Comparison of ENCODE assay signal across 22 mouse cellular contexts in genomic region chr8:45469006-45469405, GRCm38 (mm10). TPM values are rescaled to one million over a fixed set of nuclear protein-coding genes. Genes with fewer than 3 reads are reported as not detected.
DNase-seq lines count a peak whose midpoint lies in the region; ATAC-seq and TF ChIP-seq lines count a peak whose summit lies in the region.
"Had no signal": no experiment of that assay in that cellular context is flagged by ENCODE, and none has a peak within 500 bp of the region (broad histone marks: within the 10 kb centered on the region; RNA-seq: fewer than 3 reads in every experiment).

No protein-coding gene starts in this region.

- no peaks in the 10 kb centered on the region for H3K9me3 ChIP-seq in embryonic facial prominence, embryonic 14.5 days (ENCODE audit: control insufficient read depth, low read length)
- H3K9me3 ChIP-seq in embryonic facial prominence, embryonic 10.5 days, result no peaks in the 10 kb centered on the region
- no peaks in the 10 kb centered on the region for H3K9me3 ChIP-seq in forebrain, embryonic 14.5 days (replicated peaks; ENCODE audit: control insufficient read depth, low read length)
- no peaks in the 10 kb centered on the region for H3K9me3 ChIP-seq in forebrain, embryonic 10.5 days
- no peaks in the 10 kb centered on the region for H3K9me3 ChIP-seq in hindbrain, postnatal 0 days (ENCODE audit: low read length)
- no peaks in the 10 kb centered on the region for H3K9me3 ChIP-seq in hindbrain, embryonic 10.5 days
- H3K9me3 ChIP-seq: embryonic facial prominence, embryonic 13.5 days; heart, embryonic 10.5 days; heart, embryonic 13.5 days; hindbrain, embryonic 12.5 days; hindbrain, embryonic 15.5 days had no signal

- no peak overlapping the region for H3K4me2 ChIP-seq in embryonic facial prominence, embryonic 14.5 days (ENCODE audit: low read depth, low read length)
- H3K4me2 ChIP-seq in forebrain, embryonic 14.5 days (ENCODE audit: low read length), result no peak overlapping the region
- no peak overlapping the region for H3K4me2 ChIP-seq in hindbrain, postnatal 0 days (ENCODE audit: low read depth, low read length)
- H3K4me2 ChIP-seq: embryonic facial prominence, embryonic 13.5 days; heart, embryonic 13.5 days; hindbrain, embryonic 12.5 days; hindbrain, embryonic 15.5 days had no signal

- DNase-seq in embryonic facial prominence, embryonic 14.5 days (ENCODE audit: low spot score), result peak; percentile 6
- DNase-seq in embryonic facial prominence, embryonic 10.5 days (ENCODE audit: low spot score), result no peak
- peak; percentile 39 for DNase-seq in forebrain, embryonic 14.5 days (ENCODE audit: low spot score)
- DNase-seq in forebrain, embryonic 10.5 days (ENCODE audit: extremely low spot score, low spot score), result no peak
- DNase-seq in hindbrain, postnatal 0 days (ENCODE audit: low spot score), result peak; percentile 53
- DNase-seq in hindbrain, embryonic 10.5 days (ENCODE audit: low spot score), result no peak
- peak; percentile 17 for DNase-seq in Muller cell, postnatal 12 days (ENCODE audit: inconsistent ontology term)
- no peak for DNase-seq in urinary bladder, postnatal 25 days (ENCODE audit: low spot score)
- DNase-seq: cerebellum, adult 11 months; cerebellum, adult 9-11 months; gastrocnemius, postnatal 10 days; gastrocnemius, postnatal 36 days had no signal

- H3K27me3 ChIP-seq in embryonic facial prominence, embryonic 14.5 days (replicated peaks; ENCODE audit: control insufficient read depth, insufficient read depth, low read length), result no peaks in the 10 kb centered on the region
- no peaks in the 10 kb centered on the region for H3K27me3 ChIP-seq in embryonic facial prominence, embryonic 10.5 days (replicated peaks; ENCODE audit: low read depth, poor library complexity, severe bottlenecking)
- H3K27me3 ChIP-seq in forebrain, embryonic 14.5 days (replicated peaks; ENCODE audit: control insufficient read depth, insufficient read depth, low read length), result no peaks in the 10 kb centered on the region
- no peaks in the 10 kb centered on the region for H3K27me3 ChIP-seq in forebrain, embryonic 10.5 days (ENCODE audit: poor library complexity, severe bottlenecking)
- no peaks in the 10 kb centered on the region for H3K27me3 ChIP-seq in hindbrain, postnatal 0 days (ENCODE audit: insufficient read depth, low read length)
- no peaks in the 10 kb centered on the region for H3K27me3 ChIP-seq in hindbrain, embryonic 10.5 days (ENCODE audit: insufficient read depth, poor library complexity, severe bottlenecking)
- H3K27me3 ChIP-seq: embryonic facial prominence, embryonic 13.5 days; heart, embryonic 13.5 days; hindbrain, embryonic 12.5 days; hindbrain, embryonic 15.5 days; Patski had no signal

- WGBS in embryonic facial prominence, embryonic 14.5 days, result 78% methylated on average over 2 of the region's 2 CpGs
- 84% methylated on average over 2 of the region's 2 CpGs for WGBS in embryonic facial prominence, embryonic 10.5 days
- WGBS in forebrain, embryonic 14.5 days, result 24% methylated on average over 2 of the region's 2 CpGs
- 75% methylated on average over 2 of the region's 2 CpGs for WGBS in forebrain, embryonic 10.5 days
- 61% methylated on average over 2 of the region's 2 CpGs for WGBS in hindbrain, postnatal 0 days
- 82% methylated on average over 2 of the region's 2 CpGs for WGBS in hindbrain, embryonic 10.5 days

- no peak for TF ChIP-seq CTCF in hindbrain, postnatal 0 days (IDR thresholded peaks at IDR 0.05; ENCODE audit: low read depth)

- ATAC-seq in embryonic facial prominence, embryonic 14.5 days (ENCODE audit: low read depth), result peak; percentile 75; the same call in 1 of the 2 replicates
- peak; percentile 16; the same call in 1 of the 2 replicates for ATAC-seq in forebrain, embryonic 14.5 days
- ATAC-seq in hindbrain, postnatal 0 days, result peak; percentile 49; the same call in 1 of the 2 replicates
- ATAC-seq: inflammation-experienced regulatory T-cells, adult 6 months; intestine, embryonic 16.5 days; Patski had no signal

- H3K4me3 ChIP-seq in embryonic facial prominence, embryonic 14.5 days (ENCODE audit: low read depth, low read length), result no peak overlapping the region
- no peak overlapping the region for H3K4me3 ChIP-seq in embryonic facial prominence, embryonic 10.5 days
- no peak overlapping the region for H3K4me3 ChIP-seq in forebrain, embryonic 14.5 days (ENCODE audit: low read depth, low read length)
- H3K4me3 ChIP-seq in forebrain, embryonic 10.5 days, result no peak overlapping the region
- H3K4me3 ChIP-seq in hindbrain, postnatal 0 days (ENCODE audit: low read length), result no peak overlapping the region
- H3K4me3 ChIP-seq in hindbrain, embryonic 10.5 days, result no peak overlapping the region
- H3K4me3 ChIP-seq: embryonic facial prominence, embryonic 13.5 days; heart, adult 2 months; heart, embryonic 10.5 days; heart, embryonic 13.5 days; hindbrain, embryonic 12.5 days; hindbrain, embryonic 15.5 days had no signal

- H3K36me3 ChIP-seq in embryonic facial prominence, embryonic 14.5 days (ENCODE audit: control insufficient read depth, insufficient read depth, low read length), result no peaks in the 10 kb centered on the region
- no peaks in the 10 kb centered on the region for H3K36me3 ChIP-seq in embryonic facial prominence, embryonic 10.5 days (replicated peaks)
- no peaks in the 10 kb centered on the region for H3K36me3 ChIP-seq in forebrain, embryonic 14.5 days (ENCODE audit: control insufficient read depth, insufficient read depth, low read length)
- H3K36me3 ChIP-seq in forebrain, embryonic 10.5 days (replicated peaks), result no peaks in the 10 kb centered on the region
- H3K36me3 ChIP-seq in hindbrain, postnatal 0 days (ENCODE audit: insufficient read depth, low read length), result no peaks in the 10 kb centered on the region
- no peaks in the 10 kb centered on the region for H3K36me3 ChIP-seq in hindbrain, embryonic 10.5 days
- H3K36me3 ChIP-seq: embryonic facial prominence, embryonic 13.5 days; heart, embryonic 10.5 days; heart, embryonic 13.5 days; hindbrain, embryonic 12.5 days; hindbrain, embryonic 15.5 days had no signal

- H3K27ac ChIP-seq in embryonic facial prominence, embryonic 14.5 days (replicated peaks; ENCODE audit: low read depth, low read length), result no peak overlapping the region
- H3K27ac ChIP-seq in embryonic facial prominence, embryonic 10.5 days (replicated peaks), result no peak overlapping the region
- no peak overlapping the region for H3K27ac ChIP-seq in forebrain, embryonic 14.5 days (ENCODE audit: low read depth, low read length)
- H3K27ac ChIP-seq in forebrain, embryonic 10.5 days, result no peak overlapping the region
- no peak overlapping the region for H3K27ac ChIP-seq in hindbrain, postnatal 0 days
- H3K27ac ChIP-seq in hindbrain, embryonic 10.5 days, result no peak overlapping the region
- H3K27ac ChIP-seq: embryonic facial prominence, embryonic 13.5 days; heart, embryonic 10.5 days; heart, embryonic 13.5 days; hindbrain, embryonic 12.5 days; hindbrain, embryonic 15.5 days had no signal

- H3K9ac ChIP-seq in embryonic facial prominence, embryonic 14.5 days (ENCODE audit: low read depth, low read length), result no peak overlapping the region
- no peak overlapping the region for H3K9ac ChIP-seq in forebrain, embryonic 14.5 days (ENCODE audit: low read length)
- no peak overlapping the region for H3K9ac ChIP-seq in hindbrain, postnatal 0 days (replicated peaks; ENCODE audit: low read length)
- H3K9ac ChIP-seq: embryonic facial prominence, embryonic 13.5 days; heart, embryonic 13.5 days; hindbrain, embryonic 12.5 days; hindbrain, embryonic 15.5 days had no signal

- H3K4me1 ChIP-seq in embryonic facial prominence, embryonic 14.5 days (ENCODE audit: control insufficient read depth, insufficient read depth, low read length), result no peaks in the 10 kb centered on the region; the same call in 1 of the 2 replicates
- H3K4me1 ChIP-seq in embryonic facial prominence, embryonic 10.5 days, result no peaks in the 10 kb centered on the region
- H3K4me1 ChIP-seq in forebrain, embryonic 14.5 days (ENCODE audit: control insufficient read depth, insufficient read depth, low read length), result peaks cover 2% of the 10 kb centered on the region; the same call in 1 of the 2 replicates
- H3K4me1 ChIP-seq in forebrain, embryonic 10.5 days, result peaks cover 14% of the 10 kb centered on the region; the same call in 1 of the 2 replicates
- H3K4me1 ChIP-seq in hindbrain, postnatal 0 days (ENCODE audit: insufficient read depth, low read length), result no peaks in the 10 kb centered on the region
- no peaks in the 10 kb centered on the region for H3K4me1 ChIP-seq in hindbrain, embryonic 10.5 days (replicated peaks)
- H3K4me1 ChIP-seq: embryonic facial prominence, embryonic 13.5 days; heart, embryonic 10.5 days; heart, embryonic 13.5 days; hindbrain, embryonic 12.5 days; hindbrain, embryonic 15.5 days had no signal

RNA-seq across cellular contexts. Expression of gene Sorbs2, which starts 38.6 kb away (rescaled TPM):
- 32.2 and 36.7 TPM in 2 replicates for polyA plus RNA-seq in embryonic facial prominence, embryonic 14.5 days (2014; fragmentation: Nextera tagmentation; extraction: Ambion mirVana)
- 23.8 and 25.2 TPM in 2 replicates for polyA plus RNA-seq in embryonic facial prominence, embryonic 10.5 days (2016; fragmentation: Nextera tagmentation; extraction: Ambion mirVana)
- polyA plus RNA-seq in forebrain, embryonic 14.5 days (2014; fragmentation: Nextera tagmentation; extraction: Ambion mirVana), result 72.8 and 78.0 TPM in 2 replicates
- 35.8 and 48.3 TPM in 2 replicates for polyA plus RNA-seq in forebrain, embryonic 10.5 days (2016; fragmentation: Nextera tagmentation; extraction: Ambion mirVana)
- 53.0 and 65.6 TPM in 2 replicates for total RNA-seq in hindbrain, postnatal 0 days (2014; rRNA removed)
- 37.4 and 37.8 TPM in 2 replicates for polyA plus RNA-seq in hindbrain, postnatal 0 days (2015; fragmentation: Nextera tagmentation; extraction: Ambion mirVana)
- polyA plus RNA-seq in hindbrain, embryonic 10.5 days (2016; fragmentation: Nextera tagmentation; extraction: Ambion mirVana), result 30.8 and 36.9 TPM in 2 replicates
- total RNA-seq: granulocyte monocyte progenitor cell, adult 5-6 weeks had no signal

RNA-seq across cellular contexts. Expression of gene Tlr3, which starts 58.1 kb away (rescaled TPM):
- polyA plus RNA-seq in embryonic facial prominence, embryonic 14.5 days (2014; fragmentation: Nextera tagmentation; extraction: Ambion mirVana), result 2.1 and 2.6 TPM in 2 replicates
- polyA plus RNA-seq in embryonic facial prominence, embryonic 10.5 days (2016; fragmentation: Nextera tagmentation; extraction: Ambion mirVana), result 0.70 and 0.80 TPM in 2 replicates
- 1.4 and 1.6 TPM in 2 replicates for polyA plus RNA-seq in forebrain, embryonic 14.5 days (2014; fragmentation: Nextera tagmentation; extraction: Ambion mirVana)
- polyA plus RNA-seq in forebrain, embryonic 10.5 days (2016; fragmentation: Nextera tagmentation; extraction: Ambion mirVana), result 0.97 and 1.3 TPM in 2 replicates
- total RNA-seq in hindbrain, postnatal 0 days (2014; rRNA removed), result 1.2 and 1.7 TPM in 2 replicates
- 1.5 and 1.7 TPM in 2 replicates for polyA plus RNA-seq in hindbrain, postnatal 0 days (2015; fragmentation: Nextera tagmentation; extraction: Ambion mirVana)
- polyA plus RNA-seq in hindbrain, embryonic 10.5 days (2016; fragmentation: Nextera tagmentation; extraction: Ambion mirVana), result 0.67 and 0.77 TPM in 2 replicates

Comparison
In these comparisons a context has a peak if more than half of its experiments do, and no peak if none do; other contexts are left out.
1. DNase-seq: peak in embryonic facial prominence, embryonic 14.5 days (single experiment), forebrain, embryonic 14.5 days (single experiment), hindbrain, postnatal 0 days (single experiment) and Muller cell, postnatal 12 days (single experiment); none in embryonic facial prominence, embryonic 10.5 days (single experiment), forebrain, embryonic 10.5 days (single experiment), hindbrain, embryonic 10.5 days (single experiment) and urinary bladder, postnatal 25 days (single experiment).
2. ATAC-seq: peak in every context shown above with its lines; median percentile 75 in embryonic facial prominence, embryonic 14.5 days; 49 in hindbrain, postnatal 0 days; 16 in forebrain, embryonic 14.5 days.